Mouse (Mus musculus): ENCODE measurements at regions not wholly inside any gene's neighbourhood (a gene's known extent, or its start where the extent isn't known, plus 50 kb on each side); places are given as distances from the start of the nearest gene placed in this dataset.
A peak's percentile ranks its signal among the peaks of the same experiment; 100 is the strongest.
"Not testable (repeated sequence)": the region's sequence is repeated elsewhere in the genome, so short reads cannot be mapped to it uniquely, and the experiment has no call there.

DNA sequence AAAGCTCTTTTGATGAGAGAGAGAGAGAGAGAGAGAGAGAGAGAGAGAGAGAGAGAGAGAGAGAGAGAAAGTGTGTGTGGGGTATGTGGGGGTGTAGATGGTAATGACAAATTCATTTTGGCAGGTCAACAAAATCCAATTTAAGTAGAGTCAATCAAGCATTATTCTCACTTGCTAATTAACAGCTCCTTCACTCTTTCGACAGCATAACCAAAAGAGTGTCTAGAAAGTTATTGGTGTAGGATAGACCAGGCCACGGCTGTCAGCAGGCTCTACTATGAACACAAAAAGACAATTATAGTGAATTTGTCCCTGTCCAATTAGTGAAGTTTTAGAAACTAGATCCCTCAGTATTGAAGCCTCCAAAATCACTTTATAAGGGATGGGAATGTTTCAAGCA, 378.2 kb downstream of the Pcdh20 start:
- peak; percentile 41 for DNase-seq (ENCODE audit: inconsistent ontology term)

DNA sequence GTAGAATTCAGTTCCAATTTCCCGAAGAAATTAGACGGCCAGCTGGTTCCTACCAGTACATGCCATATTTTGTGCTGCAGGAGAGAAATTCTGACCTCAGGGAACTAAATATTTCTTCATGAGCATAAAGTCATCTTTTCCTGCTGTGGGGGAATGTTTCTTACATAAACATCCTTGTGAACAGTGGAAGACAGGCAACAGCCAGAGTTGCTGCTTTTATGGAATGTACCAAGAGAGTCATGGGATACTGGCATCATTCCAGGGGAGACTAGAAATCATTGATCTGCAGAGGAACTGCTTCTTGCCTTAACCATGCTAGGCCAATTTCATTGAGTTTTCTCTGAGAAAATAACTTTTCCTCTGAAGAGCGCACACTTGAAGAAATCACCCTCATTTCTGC, 386.3 kb downstream of the Pcdh20 start:
- no peak for DNase-seq (ENCODE audit: inconsistent ontology term)

DNA sequence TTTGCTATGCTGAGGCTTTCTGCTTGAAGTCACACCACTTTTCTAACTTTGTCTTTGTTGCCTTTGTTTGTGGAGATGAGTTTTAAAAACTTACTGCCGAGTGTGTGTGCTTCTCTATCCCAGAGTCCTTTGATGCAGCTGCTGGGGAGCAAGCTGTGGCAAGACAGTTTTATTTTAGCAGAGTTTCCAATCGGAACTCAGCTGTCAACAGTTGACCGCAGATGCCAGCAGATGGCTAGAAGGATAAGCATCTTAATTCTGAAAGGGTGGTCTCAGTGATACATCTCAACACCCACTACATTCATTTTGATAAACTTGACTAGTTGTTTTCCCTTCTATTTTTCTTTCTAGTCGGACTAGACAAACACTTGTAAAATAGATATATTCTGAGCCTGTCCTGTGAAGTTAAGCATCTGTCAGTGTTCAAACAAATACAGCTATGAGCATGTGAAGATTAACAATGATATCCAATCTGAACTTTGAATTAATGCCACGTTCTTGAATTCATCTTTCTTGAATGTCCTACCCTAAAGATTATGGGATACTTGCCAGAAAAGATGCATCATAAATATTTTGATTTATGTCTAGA, 398.2 kb downstream of the Pcdh20 start:
- no peak for DNase-seq (ENCODE audit: inconsistent ontology term)

DNA sequence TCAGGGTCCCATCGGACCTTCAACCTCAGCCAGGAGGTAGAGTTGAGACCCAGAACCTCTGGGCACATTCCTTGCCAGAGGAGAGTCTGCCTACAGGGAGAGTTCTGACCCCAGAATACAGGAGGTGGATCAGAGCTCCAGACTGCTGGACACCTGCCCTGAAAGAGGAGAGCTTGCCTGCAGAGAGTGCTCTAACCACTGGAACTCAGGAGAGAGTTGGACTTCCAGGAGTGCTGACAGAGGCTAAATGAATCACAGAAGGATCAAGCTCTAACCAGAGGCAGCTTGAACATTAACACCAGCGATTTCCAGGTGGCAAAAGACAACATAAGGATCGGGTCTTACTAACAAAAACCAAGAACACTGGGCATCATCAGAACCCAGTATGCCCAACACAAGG, 423.6 kb downstream of the Pcdh20 start:
- not testable (repeated sequence) for DNase-seq (ENCODE audit: inconsistent ontology term)

DNA sequence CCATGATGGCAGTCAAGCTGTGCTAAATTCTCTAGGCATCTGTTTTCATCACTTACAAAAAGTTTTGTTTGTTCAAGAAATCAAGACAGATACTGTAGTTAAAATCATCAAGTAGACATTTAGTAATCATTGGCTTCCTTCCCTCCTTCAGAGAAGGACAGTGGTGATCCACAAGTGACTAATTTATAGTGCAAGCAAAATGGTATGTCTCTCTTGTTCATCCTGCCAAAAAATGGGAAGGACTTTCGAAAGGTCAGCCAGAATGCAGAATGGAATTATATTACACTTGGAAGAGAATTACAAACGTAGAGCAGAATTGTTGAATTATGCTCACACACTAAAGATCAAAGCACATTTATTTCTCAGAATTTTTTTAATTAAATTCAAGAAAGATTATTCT, 457.3 kb downstream of the Pcdh20 start:
- peak; percentile 51 for DNase-seq (ENCODE audit: inconsistent ontology term)

DNA sequence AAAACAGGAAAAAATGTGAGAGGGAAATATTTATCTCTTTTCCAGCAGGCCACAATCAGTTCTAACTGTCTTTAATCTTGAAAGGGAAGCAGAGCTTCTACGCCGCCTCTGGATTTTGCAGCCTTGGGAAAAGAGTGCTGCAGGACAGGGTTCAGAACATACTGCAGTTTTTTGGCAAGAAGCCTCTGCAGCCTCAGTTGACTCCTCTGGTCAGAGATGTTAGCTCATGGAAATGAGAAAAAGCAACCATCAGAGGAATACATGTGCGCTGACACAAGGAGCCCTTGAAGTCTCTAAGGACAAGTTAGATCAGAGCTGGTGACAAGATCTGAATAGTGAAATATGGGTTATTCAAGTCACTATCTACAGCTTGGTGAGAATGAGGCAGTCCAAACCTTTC, 458.0 kb downstream of the Pcdh20 start:
- DNase-seq (ENCODE audit: inconsistent ontology term), result no peak

DNA sequence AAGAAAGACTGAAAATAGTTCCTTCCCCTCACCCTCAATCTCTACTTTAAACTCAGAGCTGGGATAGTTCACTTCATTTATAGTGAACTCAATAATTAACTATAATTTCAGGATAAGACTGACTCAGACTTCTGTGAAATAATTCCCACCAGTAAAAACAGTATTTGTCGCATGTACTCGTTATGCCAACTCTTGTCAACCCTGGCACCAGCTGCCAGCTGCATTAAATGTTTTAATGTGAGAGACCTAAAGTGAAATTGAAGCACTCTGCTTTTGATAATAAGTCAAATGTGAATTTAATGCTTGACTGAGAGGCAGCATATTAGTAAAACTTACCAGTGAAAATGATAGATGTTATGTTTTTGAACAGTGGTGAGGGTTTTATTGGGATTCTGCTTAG, 474.6 kb downstream of the Pcdh20 start:
- DNase-seq (ENCODE audit: inconsistent ontology term), result no peak

All from Muller cell, postnatal 12 days (primary cell).